Mouse (Mus musculus): ENCODE measurements around the gene Cmss1. TPM values are rescaled to one million over a fixed set of nuclear protein-coding genes. Genes with fewer than 3 reads are reported as not detected.

Gene Cmss1
- polyA plus RNA-seq, 1 experiment from 2014 or later, result 36.9 TPM

GRCm38 (mm10) chr16:57326996-57327395 lies 279.7 kb downstream of the Cmss1 start:
- Histone ChIP-seq H3K4me2 (no peak overlapping the region), H3K27me3 (no peaks in the 10 kb centered on the region), H3K9ac (no peak overlapping the region), H3K9me3 (replicated peaks) (no peaks in the 10 kb centered on the region), H3K4me3 (replicated peaks) (no peak overlapping the region), H3K36me3 (no peaks in the 10 kb centered on the region), H3K27ac (no peak overlapping the region), H3K4me1 (replicated peaks) (no peaks in the 10 kb centered on the region)
- 70% methylated on average over 7 of the region's 7 CpGs for WGBS (ENCODE audit: insufficient replicate concordance)
- ATAC-seq (ENCODE audit: low read depth) (no peak), DNase-seq (no peak)

GRCm38 (mm10) chr16:57319284-57320124 lies 287.2 kb downstream of the Cmss1 start:
- no peaks in the 10 kb centered on the region for H3K9me3 ChIP-seq (replicated peaks)
- 70% methylated on average over 7 of the region's 7 CpGs for WGBS (ENCODE audit: insufficient replicate concordance)
- no peak overlapping the region for H3K9ac ChIP-seq
- H3K4me3 ChIP-seq (replicated peaks), result no peak overlapping the region
- no peaks in the 10 kb centered on the region for H3K4me1 ChIP-seq (replicated peaks)
- ATAC-seq (ENCODE audit: low read depth), result no peak
- no peaks in the 10 kb centered on the region for H3K36me3 ChIP-seq
- H3K27ac ChIP-seq, result no peak overlapping the region
- H3K27me3 ChIP-seq, result no peaks in the 10 kb centered on the region
- H3K4me2 ChIP-seq, result no peak overlapping the region
- DNase-seq, result no peak

GRCm38 (mm10) chr16:57318637-57319125 lies 288.0 kb downstream of the Cmss1 start:
- WGBS (ENCODE audit: insufficient replicate concordance), result 75% methylated on average over 8 of the region's 8 CpGs
- ATAC-seq (ENCODE audit: low read depth) (no peak), DNase-seq (no peak)

GRCm38 (mm10) chr16:57317882-57318636 lies 288.6 kb downstream of the Cmss1 start:
- no peak for ATAC-seq (ENCODE audit: low read depth)

More at GRCm38 (mm10) chr16:57318637-57319125, 288.0 kb downstream of the Cmss1 start:
- no peak overlapping the region for H3K27ac ChIP-seq
- no peak overlapping the region for H3K4me2 ChIP-seq
- H3K27me3 ChIP-seq, result no peaks in the 10 kb centered on the region
- H3K36me3 ChIP-seq, result no peaks in the 10 kb centered on the region
- H3K4me1 ChIP-seq (replicated peaks), result no peaks in the 10 kb centered on the region
- no peak overlapping the region for H3K4me3 ChIP-seq (replicated peaks)
- H3K9me3 ChIP-seq (replicated peaks), result no peaks in the 10 kb centered on the region
- no peak overlapping the region for H3K9ac ChIP-seq

GRCm38 (mm10) chr16:57317127-57317526 lies 289.5 kb downstream of the Cmss1 start:
- H3K36me3 ChIP-seq, result no peaks in the 10 kb centered on the region
- ATAC-seq (ENCODE audit: low read depth), result no peak
- DNase-seq, result no peak
- H3K9ac ChIP-seq, result no peak overlapping the region
- no peak overlapping the region for H3K4me2 ChIP-seq
- no peak overlapping the region for H3K4me3 ChIP-seq (replicated peaks)
- H3K27me3 ChIP-seq, result no peaks in the 10 kb centered on the region
- no peak overlapping the region for H3K27ac ChIP-seq
- H3K9me3 ChIP-seq (replicated peaks), result no peaks in the 10 kb centered on the region
- H3K4me1 ChIP-seq (replicated peaks), result no peaks in the 10 kb centered on the region
- 33% methylated on average over 4 of the region's 4 CpGs for WGBS (ENCODE audit: insufficient replicate concordance)

More at GRCm38 (mm10) chr16:57317882-57318636, 288.6 kb downstream of the Cmss1 start:
- H3K36me3 ChIP-seq, result no peaks in the 10 kb centered on the region
- H3K9ac ChIP-seq, result no peak overlapping the region
- H3K9me3 ChIP-seq (replicated peaks), result no peaks in the 10 kb centered on the region
- no peak overlapping the region for H3K4me2 ChIP-seq
- no peaks in the 10 kb centered on the region for H3K27me3 ChIP-seq
- H3K4me3 ChIP-seq (replicated peaks), result no peak overlapping the region
- WGBS (ENCODE audit: insufficient replicate concordance), result 69% methylated on average over 13 of the region's 13 CpGs
- H3K27ac ChIP-seq, result no peak overlapping the region
- no peaks in the 10 kb centered on the region for H3K4me1 ChIP-seq (replicated peaks)
- no peak for DNase-seq

GRCm38 (mm10) chr16:57315026-57315425 lies 291.6 kb downstream of the Cmss1 start:
- 80% methylated on average over 9 of the region's 9 CpGs for WGBS (ENCODE audit: insufficient replicate concordance)
- Histone ChIP-seq H3K36me3 (no peaks in the 10 kb centered on the region), H3K27me3 (no peaks in the 10 kb centered on the region), H3K4me3 (replicated peaks) (no peak overlapping the region), H3K9me3 (replicated peaks) (no peaks in the 10 kb centered on the region), H3K27ac (no peak overlapping the region), H3K4me1 (replicated peaks) (no peaks in the 10 kb centered on the region), H3K4me2 (no peak overlapping the region), H3K9ac (no peak overlapping the region)
- DNase-seq (no peak), ATAC-seq (ENCODE audit: low read depth) (no peak)

GRCm38 (mm10) chr16:57314236-57314635 lies 292.4 kb downstream of the Cmss1 start:
- WGBS (ENCODE audit: insufficient replicate concordance), result 87% methylated on average over 3 of the region's 3 CpGs
- no peak overlapping the region for H3K27ac ChIP-seq
- DNase-seq (no peak), ATAC-seq (ENCODE audit: low read depth) (no peak)
- H3K36me3 ChIP-seq, result no peaks in the 10 kb centered on the region
- no peaks in the 10 kb centered on the region for H3K4me1 ChIP-seq (replicated peaks)
- no peak overlapping the region for H3K4me2 ChIP-seq
- no peak overlapping the region for H3K9ac ChIP-seq
- no peaks in the 10 kb centered on the region for H3K27me3 ChIP-seq
- H3K4me3 ChIP-seq (replicated peaks), result no peak overlapping the region
- H3K9me3 ChIP-seq (replicated peaks), result no peaks in the 10 kb centered on the region

- H3K36me3 ChIP-seq, result no peaks in the 10 kb centered on the region
- WGBS (ENCODE audit: insufficient replicate concordance), result 66% methylated on average over 3 of the region's 3 CpGs
- H3K9ac ChIP-seq, result no peak overlapping the region
- H3K4me2 ChIP-seq, result no peak overlapping the region
- ATAC-seq (ENCODE audit: low read depth) (no peak), DNase-seq (no peak)
- H3K4me1 ChIP-seq (replicated peaks), result no peaks in the 10 kb centered on the region
- H3K27me3 ChIP-seq, result no peaks in the 10 kb centered on the region
- no peak overlapping the region for H3K4me3 ChIP-seq (replicated peaks)
- H3K27ac ChIP-seq, result no peak overlapping the region
- H3K9me3 ChIP-seq (replicated peaks), result no peaks in the 10 kb centered on the region
Observed at GRCm38 (mm10) chr16:57313487-57313886, 293.2 kb downstream of the Cmss1 start.

GRCm38 (mm10) chr16:57312130-57312529 lies 294.5 kb downstream of the Cmss1 start:
- no peaks in the 10 kb centered on the region for H3K4me1 ChIP-seq (replicated peaks)
- H3K9me3 ChIP-seq (replicated peaks), result no peaks in the 10 kb centered on the region
- H3K9ac ChIP-seq, result no peak overlapping the region
- H3K27ac ChIP-seq, result no peak overlapping the region
- H3K27me3 ChIP-seq, result no peaks in the 10 kb centered on the region
- H3K4me2 ChIP-seq, result no peak overlapping the region
- DNase-seq, result no peak
- no peak for ATAC-seq (ENCODE audit: low read depth)
- no peak overlapping the region for H3K4me3 ChIP-seq (replicated peaks)
- WGBS (ENCODE audit: insufficient replicate concordance), result 53% methylated on average over 2 of the region's 2 CpGs
- no peaks in the 10 kb centered on the region for H3K36me3 ChIP-seq

- Histone ChIP-seq H3K27me3 (no peaks in the 10 kb centered on the region), H3K27ac (no peak overlapping the region), H3K9me3 (replicated peaks) (no peaks in the 10 kb centered on the region), H3K36me3 (no peaks in the 10 kb centered on the region), H3K4me3 (replicated peaks) (no peak overlapping the region), H3K9ac (no peak overlapping the region), H3K4me2 (no peak overlapping the region), H3K4me1 (replicated peaks) (no peaks in the 10 kb centered on the region)
- ATAC-seq (ENCODE audit: low read depth), result no peak
- WGBS (ENCODE audit: insufficient replicate concordance), result 67% methylated on average over 6 of the region's 6 CpGs
- no peak for DNase-seq
Observed at GRCm38 (mm10) chr16:57305463-57305862, 301.2 kb downstream of the Cmss1 start.

- Histone ChIP-seq H3K9ac (no peak overlapping the region), H3K27me3 (no peaks in the 10 kb centered on the region), H3K4me3 (replicated peaks) (no peak overlapping the region), H3K36me3 (no peaks in the 10 kb centered on the region), H3K4me1 (replicated peaks) (no peaks in the 10 kb centered on the region), H3K4me2 (no peak overlapping the region), H3K9me3 (replicated peaks) (no peaks in the 10 kb centered on the region), H3K27ac (no peak overlapping the region)
- 82% methylated on average over 19 of the region's 19 CpGs for whole genome bisulfite sequencing (ENCODE audit: insufficient replicate concordance)
- ATAC-seq (ENCODE audit: low read depth), result no peak
- DNase-seq, result no peak
Observed at GRCm38 (mm10) chr16:57303716-57304115, 302.9 kb downstream of the Cmss1 start.
